Mouse (Mus musculus): ENCODE measurements around the gene Parn. TPM values are rescaled to one million over a fixed set of nuclear protein-coding genes. Genes with fewer than 3 reads are reported as not detected.

The Parn gene
- polyA plus RNA-seq, 1 experiment: 20.8 TPM

Other genes starting within 250 kb of the Parn start
- 34.8 and 35.8 TPM in 2 replicates for gene Bfar, start 3.7 kb upstream of the Parn start, polyA plus RNA-seq (2012; rRNA removed)
- gene 3110001I22Rik, start 3.8 kb upstream of the Parn start, polyA plus RNA-seq (2012; rRNA removed): 1.2 and 1.5 TPM in 2 replicates
- 0.23 and 0.56 TPM in 2 replicates for gene Pla2g10, start 62.8 kb upstream of the Parn start, polyA plus RNA-seq (2012; rRNA removed)
- gene Rrn3, start 112.5 kb upstream of the Parn start, polyA plus RNA-seq (2012; rRNA removed): 12.1 and 12.4 TPM in 2 replicates
- 44.4 and 49.5 TPM in 2 replicates for gene Ntan1, start 150.7 kb upstream of the Parn start, polyA plus RNA-seq (2012; rRNA removed)
- gene Pdxdc1, start 235.0 kb upstream of the Parn start, polyA plus RNA-seq (2012; rRNA removed): 250 and 265 TPM in 2 replicates
- 9.4 and 9.5 TPM in 2 replicates for gene Mpv17l, start 235.0 kb upstream of the Parn start, polyA plus RNA-seq (2012; rRNA removed)